Mouse (Mus musculus): Measurements from ENCODE around the gene Dclk1.

DNA sequence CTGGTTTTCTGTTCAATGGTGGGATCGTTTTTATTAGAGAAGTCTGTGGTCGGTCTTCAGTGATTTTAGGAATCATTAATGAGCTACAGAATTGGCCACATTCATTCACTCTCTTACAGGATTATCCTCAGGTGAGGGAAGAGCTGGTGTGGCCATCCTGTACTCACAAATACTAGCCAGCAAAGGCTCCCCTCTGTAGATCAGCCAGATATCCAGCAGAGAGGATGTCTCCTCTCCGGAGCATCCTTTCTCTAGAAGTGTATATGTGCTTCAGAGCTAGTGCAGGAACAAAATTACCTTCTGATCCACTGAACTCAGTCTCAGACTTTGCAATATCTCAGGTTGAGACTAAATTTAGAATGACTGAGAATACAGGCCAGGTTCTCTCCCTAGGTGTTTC, 222.1 kb downstream of the Dclk1 start:
- TF ChIP-seq CTCF (IDR thresholded peaks at IDR 0.05; ENCODE audit: low read depth), result no peak
- no peak for TF ChIP-seq EP300 (IDR thresholded peaks at IDR 0.05; ENCODE audit: low read depth)

All from liver, embryonic 14.5 days (tissue).